Mouse (Mus musculus) ES-Bruce4 (cell line): ENCODE data around the gene Fmnl1.

Experiments
- CTCF ChIP-seq: IDR thresholded peaks from one replicate; pipeline ENCODE4 v1.8.1; 2011; ENCODE audit warnings: low read depth, low read length
- EP300 ChIP-seq: IDR thresholded peaks from 2 replicates; pipeline ENCODE4 v1.6.1; 2011; ENCODE audit warnings: low read depth, low read length; ENCODE audit not compliant: insufficient read depth

- peak; percentile 49 for TF ChIP-seq CTCF
- no peak for TF ChIP-seq EP300
Observed at GRCm38 (mm10) chr11:103184891-103185290, 14.0 kb downstream of the Fmnl1 start.
